In the genomic region with DNA sequence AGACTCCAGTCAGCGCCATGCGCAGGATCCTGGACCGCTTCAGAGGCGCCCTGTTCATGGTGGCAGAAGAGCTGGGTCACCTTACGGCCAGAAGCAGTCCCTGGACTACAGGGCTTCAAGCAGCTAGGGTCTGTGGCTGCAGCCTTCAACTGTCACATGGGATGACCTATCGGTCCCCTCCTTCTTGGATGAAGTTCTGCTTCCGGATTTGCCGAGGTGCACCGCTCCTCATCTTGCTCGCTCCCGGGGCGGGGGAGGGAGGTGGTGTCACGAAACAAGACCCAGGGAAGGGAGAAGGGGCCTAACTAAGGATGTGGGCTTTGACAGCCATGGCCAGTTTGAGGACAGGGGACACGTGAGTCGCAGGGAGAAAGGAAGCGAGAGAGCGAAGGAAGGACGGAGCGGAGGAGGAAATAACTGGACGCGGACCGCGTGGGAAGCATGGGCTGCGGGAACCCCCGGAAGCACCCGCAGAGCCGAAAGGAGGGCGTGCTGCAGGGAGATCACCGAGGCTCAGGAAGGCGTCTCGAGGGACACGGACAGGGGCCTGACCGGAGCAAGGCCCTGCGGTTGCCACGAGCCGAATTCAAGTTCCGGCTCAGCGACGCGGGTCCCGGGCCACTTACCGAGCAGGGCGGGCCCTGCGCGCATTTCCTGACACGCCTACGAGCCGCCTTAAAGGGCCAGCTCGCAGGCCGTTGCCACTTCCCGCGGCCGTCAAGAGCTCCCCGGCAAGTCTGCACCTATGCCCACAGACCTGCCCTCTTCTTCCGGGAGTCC, we compare ENCODE assay signal across 8 mouse cellular contexts. TPM values are rescaled to one million over a fixed set of nuclear protein-coding genes. Genes with fewer than 3 reads are reported as not detected.
A peak's percentile ranks its signal among the peaks of the same experiment; 100 is the strongest.
DNase-seq lines count a peak whose midpoint lies in the region; ATAC-seq and TF ChIP-seq lines count a peak whose summit lies in the region.

No protein-coding gene starts in this region.

- peak overlapping the region; percentile 86 for H3K4me3 ChIP-seq in embryonic facial prominence, embryonic 13.5 days
- peak overlapping the region; percentile 81 for H3K4me3 ChIP-seq in heart, adult 2 months
- H3K4me3 ChIP-seq in limb, embryonic 15.5 days, result peak overlapping the region; percentile 82
- H3K4me3 ChIP-seq in midbrain, postnatal 0 days (ENCODE audit: low read depth, low read length), result peak overlapping the region; percentile 79

- H3K9ac ChIP-seq in embryonic facial prominence, embryonic 13.5 days, result peak overlapping the region; percentile 80
- H3K9ac ChIP-seq in heart, adult 2 months (ENCODE audit: low read depth, low read length), result peak overlapping the region; percentile 76
- H3K9ac ChIP-seq in limb, embryonic 15.5 days, result peak overlapping the region; percentile 61
- H3K9ac ChIP-seq in midbrain, postnatal 0 days (replicated peaks; ENCODE audit: low read length, poor library complexity, severe bottlenecking), result peak overlapping the region; percentile 67

- H3K4me2 ChIP-seq in embryonic facial prominence, embryonic 13.5 days, result peak overlapping the region; percentile 95
- H3K4me2 ChIP-seq in limb, embryonic 15.5 days, result peak overlapping the region; percentile 94
- peak overlapping the region; percentile 84 for H3K4me2 ChIP-seq in midbrain, postnatal 0 days (ENCODE audit: low read depth, low read length, poor library complexity, severe bottlenecking)

- TF ChIP-seq POLR2A in heart, adult 2 months (IDR thresholded peaks at IDR 0.05; ENCODE audit: insufficient read depth, low read depth, low read length), result peak; percentile 83

- H3K4me1 ChIP-seq in embryonic facial prominence, embryonic 13.5 days, result peaks cover 42% of the 10 kb centered on the region
- peaks cover 15% of the 10 kb centered on the region for H3K4me1 ChIP-seq in heart, adult 2 months (ENCODE audit: control insufficient read depth, insufficient read depth, low read length)
- peaks cover 42% of the 10 kb centered on the region for H3K4me1 ChIP-seq in limb, embryonic 15.5 days
- peaks cover 22% of the 10 kb centered on the region for H3K4me1 ChIP-seq in midbrain, postnatal 0 days (ENCODE audit: insufficient read depth, low read length)

- 0 out of 2 replicates have a peak, but pooled peaks have one; percentile 12 for TF ChIP-seq EP300 in heart, adult 2 months (IDR thresholded peaks at IDR 0.05; ENCODE audit: insufficient read depth, low read depth, low read length)

- H3K36me3 ChIP-seq in embryonic facial prominence, embryonic 13.5 days, result peaks cover 5% of the 10 kb centered on the region
- H3K36me3 ChIP-seq in heart, adult 2 months (ENCODE audit: control insufficient read depth, insufficient read depth, low read length), result no peaks in the 10 kb centered on the region
- peaks cover 8% of the 10 kb centered on the region for H3K36me3 ChIP-seq in limb, embryonic 15.5 days
- peaks cover 4% of the 10 kb centered on the region for H3K36me3 ChIP-seq in midbrain, postnatal 0 days (ENCODE audit: insufficient read depth, low read length)

- H3K27me3 ChIP-seq in embryonic facial prominence, embryonic 13.5 days, result peaks cover 30% of the 10 kb centered on the region
- H3K27me3 ChIP-seq in heart, adult 2 months (ENCODE audit: control insufficient read depth, insufficient read depth, low read length), result no peaks in the 10 kb centered on the region
- H3K27me3 ChIP-seq in limb, embryonic 15.5 days, result peaks cover 23% of the 10 kb centered on the region
- H3K27me3 ChIP-seq in midbrain, postnatal 0 days (ENCODE audit: insufficient read depth, low read length), result no peaks in the 10 kb centered on the region

- no peaks in the 10 kb centered on the region for H3K9me3 ChIP-seq in embryonic facial prominence, embryonic 13.5 days
- no peaks in the 10 kb centered on the region for H3K9me3 ChIP-seq in limb, embryonic 15.5 days
- no peaks in the 10 kb centered on the region for H3K9me3 ChIP-seq in midbrain, postnatal 0 days (ENCODE audit: low read length)

- H3K27ac ChIP-seq in embryonic facial prominence, embryonic 13.5 days, result 0 out of 2 replicates have a peak overlapping the region, but pooled peaks have one; percentile 28
- peak overlapping the region; percentile 90 for H3K27ac ChIP-seq in heart, adult 2 months
- 0 out of 2 replicates have a peak overlapping the region, but pooled peaks have one; percentile 44 for H3K27ac ChIP-seq in limb, embryonic 15.5 days
- peak overlapping the region; percentile 69 for H3K27ac ChIP-seq in midbrain, postnatal 0 days (ENCODE audit: low read depth, low read length)

- peak; percentile 92 for DNase-seq in A20 (ENCODE audit: low read depth, low spot score)
- peak; percentile 52 to 55 for DNase-seq in adrenal gland, postnatal 4 days (ENCODE audit: low spot score in 2 of 2)
- DNase-seq in heart, adult 2 months, result peak; percentile 90 to 91
- DNase-seq in kidney, adult 8-10 months, result peak; percentile 82 to 87
- peak; percentile 86 for DNase-seq in midbrain, postnatal 0 days (ENCODE audit: low spot score)
- DNase-seq in spleen, postnatal 10 days (ENCODE audit: low spot score in 2 of 2), result peak; percentile 61 to 83

- TF ChIP-seq CTCF in heart, adult 2 months (IDR thresholded peaks at IDR 0.05), result no peak
- no peak for TF ChIP-seq CTCF in midbrain, postnatal 0 days (IDR thresholded peaks at IDR 0.05)

- intact Hi-C loops in heart, adult 2 months (cut with DNase I), result loop anchor here (1.0 kb wide), 1 partner anchor 25 kb away; the partner anchor contains the start of gene Cry2

- no peaks in the 10 kb centered on the region; the same call in 1 of the 2 replicates for H3K79me2 ChIP-seq in heart, adult 2 months (replicated peaks; ENCODE audit: control insufficient read depth, insufficient read depth, low read length)

- peak; percentile 79 for ATAC-seq in embryonic facial prominence, embryonic 13.5 days (ENCODE audit: insufficient number of reproducible peaks, insufficient read depth, low FRiP score, low TSS enrichment, low read depth)
- peak; percentile 53; the same call in 1 of the 2 replicates for ATAC-seq in limb, embryonic 15.5 days (ENCODE audit: insufficient number of reproducible peaks, low FRiP score, low TSS enrichment, low read depth)
- peak; percentile 79 for ATAC-seq in midbrain, postnatal 0 days (ENCODE audit: low FRiP score)

- WGBS in embryonic facial prominence, embryonic 13.5 days, result under 1% methylated on average over 55 of the region's 55 CpGs
- WGBS in heart, adult 2 months, result under 1% methylated on average over 55 of the region's 55 CpGs
- WGBS in limb, embryonic 15.5 days, result under 1% methylated on average over 55 of the region's 55 CpGs
- WGBS in midbrain, postnatal 0 days, result under 1% methylated on average over 55 of the region's 55 CpGs

RNA-seq across cellular contexts. Expression of gene Slc35c1, which starts 1.0 kb away (rescaled TPM):
- total RNA-seq in adrenal gland, postnatal 4 days (2021), result 10 to 100 TPM; 22.7 to 23.7 TPM
- polyA plus RNA-seq in embryonic facial prominence, embryonic 13.5 days (2015; fragmentation: Nextera tagmentation; extraction: Ambion mirVana), result 10.0 and 10.6 TPM in 2 replicates
- total RNA-seq in heart, adult 2 months (2021), result 1 to 10 TPM; 5.6 to 6.2 TPM
- polyA plus RNA-seq in heart, adult 2 months (2012; rRNA removed), result 10.9 and 12.9 TPM in 2 replicates
- 14.8 and 15.6 TPM in 2 replicates for polyA plus RNA-seq in limb, embryonic 15.5 days (2015; fragmentation: Nextera tagmentation; extraction: Ambion mirVana)
- 8.9 and 18.6 TPM in 2 replicates for total RNA-seq in midbrain, postnatal 0 days (2014; rRNA removed)
- 16.8 and 18.8 TPM in 2 replicates for polyA plus RNA-seq in midbrain, postnatal 0 days (2015; fragmentation: Nextera tagmentation; extraction: Ambion mirVana)

RNA-seq across cellular contexts. Expression of gene Cry2, which starts 25.5 kb away (rescaled TPM):
- total RNA-seq in adrenal gland, postnatal 4 days (2021), result 10 to 100 TPM; 58.6 to 65.8 TPM
- polyA plus RNA-seq in embryonic facial prominence, embryonic 13.5 days (2015; fragmentation: Nextera tagmentation; extraction: Ambion mirVana), result 22.9 and 28.2 TPM in 2 replicates
- total RNA-seq in heart, adult 2 months (2021), result 10 to 100 TPM; 12.7 to 29.3 TPM
- polyA plus RNA-seq in heart, adult 2 months (2012; rRNA removed), result 19.1 and 24.5 TPM in 2 replicates
- polyA plus RNA-seq in limb, embryonic 15.5 days (2015; fragmentation: Nextera tagmentation; extraction: Ambion mirVana), result 40.3 and 41.5 TPM in 2 replicates
- 41.9 and 48.4 TPM in 2 replicates for total RNA-seq in midbrain, postnatal 0 days (2014; rRNA removed)
- polyA plus RNA-seq in midbrain, postnatal 0 days (2015; fragmentation: Nextera tagmentation; extraction: Ambion mirVana), result 50.6 and 55.2 TPM in 2 replicates

RNA-seq across cellular contexts. Expression of gene Mapk8ip1, which starts 58.3 kb away (rescaled TPM):
- total RNA-seq in adrenal gland, postnatal 4 days (2021), result 10 to 100 TPM; 48.9 to 52.3 TPM
- polyA plus RNA-seq in embryonic facial prominence, embryonic 13.5 days (2015; fragmentation: Nextera tagmentation; extraction: Ambion mirVana), result 22.0 and 23.9 TPM in 2 replicates
- total RNA-seq in heart, adult 2 months (2021), result 1 to 10 TPM; 3.8 to 4.5 TPM
- 6.9 and 7.1 TPM in 2 replicates for polyA plus RNA-seq in heart, adult 2 months (2012; rRNA removed)
- 23.8 and 27.0 TPM in 2 replicates for polyA plus RNA-seq in limb, embryonic 15.5 days (2015; fragmentation: Nextera tagmentation; extraction: Ambion mirVana)
- 286 and 357 TPM in 2 replicates for total RNA-seq in midbrain, postnatal 0 days (2014; rRNA removed)
- 176 and 178 TPM in 2 replicates for polyA plus RNA-seq in midbrain, postnatal 0 days (2015; fragmentation: Nextera tagmentation; extraction: Ambion mirVana)

Comparison
In these comparisons a context has a peak if more than half of its experiments do, and no peak if none do; other contexts are left out.
1. Peak in every context shown above with its lines: DNase-seq, ATAC-seq, H3K4me3 ChIP-seq and H3K27ac ChIP-seq.
2. H3K27ac ChIP-seq: peak in every context shown above with its lines; median percentile 90 in heart, adult 2 months; 69 in midbrain, postnatal 0 days; 44 in limb, embryonic 15.5 days; 28 in embryonic facial prominence, embryonic 13.5 days.